Mouse (Mus musculus): ENCODE measurements around the gene Ugt1a7c.
"Not testable (repeated sequence)": the region's sequence is repeated elsewhere in the genome, so short reads cannot be mapped to it uniquely, and the experiment has no call there.

Gene Ugt1a7c

GRCm38 (mm10) chr1:88197443-88197842, 102.6 kb downstream of the Ugt1a7c start:
- no peak for DNase-seq (ENCODE audit: low spot score)

- no peak for DNase-seq (ENCODE audit: low spot score)
Observed at GRCm38 (mm10) chr1:88199996-88200395, 105.1 kb downstream of the Ugt1a7c start.

GRCm38 (mm10) chr1:88200456-88200855, 105.6 kb downstream of the Ugt1a7c start, which contains the start of gene Ugt1a2:
Gene Ugt1a2, plus strand, starts transcription at chr1:88200601.
- no peak for DNase-seq (ENCODE audit: low spot score)

- DNase-seq (ENCODE audit: low spot score): no peak
Observed at GRCm38 (mm10) chr1:88205294-88205922, 110.5 kb downstream of the Ugt1a7c start, which contains the start of gene Dnajb3. Gene Dnajb3, minus strand, starts transcription at chr1:88205782.

- no peak for DNase-seq (ENCODE audit: low spot score)
Observed at GRCm38 (mm10) chr1:88206843-88207479, 112.1 kb downstream of the Ugt1a7c start.

GRCm38 (mm10) chr1:88211812-88212211, 117.0 kb downstream of the Ugt1a7c start, which contains the start of gene Ugt1a1:
Gene Ugt1a1, plus strand, starts transcription at chr1:88211959.
- no peak for DNase-seq (ENCODE audit: low spot score)

- DNase-seq (ENCODE audit: low spot score): no peak
Observed at GRCm38 (mm10) chr1:88212341-88213045, 117.6 kb downstream of the Ugt1a7c start.

- DNase-seq (ENCODE audit: low spot score): no peak
Observed at GRCm38 (mm10) chr1:88213061-88213460, 118.2 kb downstream of the Ugt1a7c start.

- no peak for DNase-seq (ENCODE audit: low spot score)
Observed at GRCm38 (mm10) chr1:88213766-88214461, 119.1 kb downstream of the Ugt1a7c start.

GRCm38 (mm10) chr1:88214462-88214952, 119.6 kb downstream of the Ugt1a7c start:
- DNase-seq (ENCODE audit: low spot score): no peak

GRCm38 (mm10) chr1:88215466-88216380, 120.9 kb downstream of the Ugt1a7c start:
- DNase-seq (ENCODE audit: low spot score): no peak

- no peak for DNase-seq (ENCODE audit: low spot score)
Observed at GRCm38 (mm10) chr1:88216551-88216950, 121.7 kb downstream of the Ugt1a7c start.

- DNase-seq (ENCODE audit: low spot score): no peak
Observed at GRCm38 (mm10) chr1:88217144-88217543, 122.3 kb downstream of the Ugt1a7c start.

GRCm38 (mm10) chr1:88217576-88217975, 122.7 kb downstream of the Ugt1a7c start:
- DNase-seq (ENCODE audit: low spot score): no peak

- no peak for DNase-seq (ENCODE audit: low spot score)
Observed at GRCm38 (mm10) chr1:88218051-88218450, 123.2 kb downstream of the Ugt1a7c start.

GRCm38 (mm10) chr1:88218591-88218990, 123.7 kb downstream of the Ugt1a7c start:
- no peak for DNase-seq (ENCODE audit: low spot score)

GRCm38 (mm10) chr1:88219054-88219453, 124.2 kb downstream of the Ugt1a7c start:
- no peak for DNase-seq (ENCODE audit: low spot score)

GRCm38 (mm10) chr1:88220336-88220735, 125.5 kb downstream of the Ugt1a7c start:
- DNase-seq (ENCODE audit: low spot score): no peak

- no peak for DNase-seq (ENCODE audit: low spot score)
Observed at GRCm38 (mm10) chr1:88222216-88222615, 127.4 kb downstream of the Ugt1a7c start.

GRCm38 (mm10) chr1:88223011-88223515, 128.2 kb downstream of the Ugt1a7c start:
- DNase-seq (ENCODE audit: low spot score): not testable (repeated sequence)

- no peak for DNase-seq (ENCODE audit: low spot score)
Observed at GRCm38 (mm10) chr1:88223591-88223990, 128.7 kb downstream of the Ugt1a7c start.

Measured in urinary bladder, postnatal 10 days (tissue).